Mouse (Mus musculus): ENCODE measurements at regions not wholly inside any gene's neighbourhood (a gene's known extent, or its start where the extent isn't known, plus 50 kb on each side); places are given as distances from the start of the nearest gene placed in this dataset.

DNA sequence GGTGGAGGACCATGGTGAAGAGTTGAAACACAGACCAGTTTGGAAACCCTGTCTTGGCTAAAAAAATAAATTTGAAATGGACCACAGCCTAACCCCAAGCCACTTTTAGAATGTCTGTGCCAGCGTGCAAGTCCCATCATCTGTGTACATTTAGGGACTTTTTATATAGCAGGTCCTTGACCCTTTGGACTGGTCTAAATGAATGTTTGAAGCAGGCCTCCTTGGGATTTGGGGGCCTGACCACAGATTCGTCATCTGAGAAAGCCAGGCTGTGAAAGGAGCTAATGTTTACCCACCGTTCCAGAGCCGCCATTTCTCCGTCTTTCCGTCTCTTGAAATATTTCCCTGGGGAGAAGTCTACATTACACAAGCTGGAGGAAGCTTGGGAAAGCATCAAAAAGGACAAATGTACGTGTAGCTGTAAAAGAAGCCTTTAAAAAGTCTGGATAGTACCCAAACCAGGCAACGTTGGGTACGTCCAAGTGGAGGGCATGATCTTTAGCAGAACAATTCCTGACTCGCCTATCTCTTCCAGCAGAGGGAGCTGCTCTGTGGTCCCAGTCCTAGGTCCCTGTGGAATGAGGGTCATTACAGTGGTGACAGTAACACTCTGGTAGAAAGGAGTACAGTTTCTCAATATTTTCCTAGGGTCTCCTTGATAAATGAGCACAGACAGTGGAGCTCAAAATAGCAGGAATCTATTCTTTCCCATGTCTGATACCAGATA is 305.0 kb downstream of the Maf start:
- 61% methylated on average over 10 of the region's 10 CpGs for WGBS (ENCODE audit: insufficient replicate concordance)
- no peak overlapping the region for H3K4me2 ChIP-seq (ENCODE audit: low read depth, low read length)
- no peak overlapping the region for H3K9ac ChIP-seq (replicated peaks)
- DNase-seq: peak; percentile 26
- H3K4me3 ChIP-seq (ENCODE audit: low read depth, low read length): no peak overlapping the region
- peaks cover 4% of the 10 kb centered on the region; the same call in 1 of the 2 replicates for H3K9me3 ChIP-seq (ENCODE audit: low read length)
- no peaks in the 10 kb centered on the region for H3K36me3 ChIP-seq (replicated peaks; ENCODE audit: insufficient read depth, low read length)
- no peak for ATAC-seq
- TF ChIP-seq EP300 (IDR thresholded peaks at IDR 0.05; ENCODE audit: low read depth): no peak
- peak; percentile 64 for TF ChIP-seq CTCF (IDR thresholded peaks at IDR 0.05; ENCODE audit: low read depth)
- peaks cover 7% of the 10 kb centered on the region; the same call in 1 of the 2 replicates for H3K4me1 ChIP-seq (ENCODE audit: insufficient read depth)
- H3K27me3 ChIP-seq (ENCODE audit: insufficient read depth, low read length): no peaks in the 10 kb centered on the region
- H3K27ac ChIP-seq (ENCODE audit: low read depth): no peak overlapping the region

All from liver, postnatal 0 days (tissue).